Mouse (Mus musculus): ENCODE data around the gene Tbc1d30. TPM values are rescaled to one million over a fixed set of nuclear protein-coding genes. Genes with fewer than 3 reads are reported as not detected.

Tbc1d30 gene
- polyA plus RNA-seq, 1 experiment from 2014 or later: 0.11 TPM

- Histone ChIP-seq H3K27me3 (replicated peaks) (no peaks in the 10 kb centered on the region), H3K27ac (no peak overlapping the region), H3K4me2 (no peak overlapping the region), H3K9ac (no peak overlapping the region), H3K4me3 (no peak overlapping the region), H3K4me1 (no peaks in the 10 kb centered on the region), H3K36me3 (no peaks in the 10 kb centered on the region), H3K9me3 (replicated peaks) (0 out of 2 replicates have a peak, but pooled peaks cover 6% of the 10 kb centered on the region)
- 75% methylated on average over 15 of the region's 15 CpGs for WGBS (ENCODE audit: insufficient replicate concordance)
- ATAC-seq: no peak
These were observed 122.6 kb downstream of the Tbc1d30 start for GRCm38 (mm10) chr10:121228422-121228953.

- 72% methylated on average over 16 of the region's 16 CpGs for WGBS (ENCODE audit: insufficient replicate concordance)
- no peak overlapping the region for H3K4me2 ChIP-seq
- no peak overlapping the region for H3K27ac ChIP-seq
- H3K27me3 ChIP-seq (replicated peaks): no peaks in the 10 kb centered on the region
- ATAC-seq: no peak
- no peaks in the 10 kb centered on the region for H3K4me1 ChIP-seq
- H3K4me3 ChIP-seq: no peak overlapping the region
- H3K36me3 ChIP-seq: no peaks in the 10 kb centered on the region
- 0 out of 2 replicates have a peak, but pooled peaks cover 6% of the 10 kb centered on the region for H3K9me3 ChIP-seq (replicated peaks)
- no peak overlapping the region for H3K9ac ChIP-seq
These were observed 123.1 kb downstream of the Tbc1d30 start for GRCm38 (mm10) chr10:121227988-121228409.

- no peak for ATAC-seq
- no peaks in the 10 kb centered on the region for H3K4me1 ChIP-seq
- 76% methylated on average over 5 of the region's 5 CpGs for WGBS (ENCODE audit: insufficient replicate concordance)
These were observed 123.7 kb downstream of the Tbc1d30 start for GRCm38 (mm10) chr10:121227403-121227802.

GRCm38 (mm10) chr10:121225636-121226035 is 125.4 kb downstream of the Tbc1d30 start:
- Histone ChIP-seq H3K4me2 (no peak overlapping the region), H3K36me3 (no peaks in the 10 kb centered on the region), H3K9me3 (replicated peaks) (peaks cover 2% of the 10 kb centered on the region), H3K9ac (no peak overlapping the region), H3K27ac (no peak overlapping the region), H3K4me1 (no peaks in the 10 kb centered on the region), H3K27me3 (replicated peaks) (no peaks in the 10 kb centered on the region), H3K4me3 (no peak overlapping the region)
- no peak for ATAC-seq
- WGBS (ENCODE audit: insufficient replicate concordance): 69% methylated on average over 6 of the region's 6 CpGs

More at GRCm38 (mm10) chr10:121227403-121227802, 123.7 kb downstream of the Tbc1d30 start:
- Histone ChIP-seq H3K9me3 (replicated peaks) (0 out of 2 replicates have a peak, but pooled peaks cover 6% of the 10 kb centered on the region), H3K27ac (no peak overlapping the region), H3K4me3 (no peak overlapping the region), H3K9ac (no peak overlapping the region), H3K4me2 (no peak overlapping the region), H3K27me3 (replicated peaks) (no peaks in the 10 kb centered on the region), H3K36me3 (no peaks in the 10 kb centered on the region)

GRCm38 (mm10) chr10:121222881-121223280 is 128.2 kb downstream of the Tbc1d30 start:
- ATAC-seq: no peak
- Histone ChIP-seq H3K9ac (no peak overlapping the region), H3K4me2 (no peak overlapping the region), H3K9me3 (replicated peaks) (peaks cover 4% of the 10 kb centered on the region), H3K4me1 (no peaks in the 10 kb centered on the region), H3K27ac (no peak overlapping the region), H3K36me3 (no peaks in the 10 kb centered on the region), H3K4me3 (no peak overlapping the region), H3K27me3 (replicated peaks) (no peaks in the 10 kb centered on the region)
- 61% methylated on average over 4 of the region's 4 CpGs for WGBS (ENCODE audit: insufficient replicate concordance)

GRCm38 (mm10) chr10:121218616-121219015 is 132.5 kb downstream of the Tbc1d30 start:
- H3K27ac ChIP-seq: no peak overlapping the region
- ATAC-seq: no peak
- WGBS (ENCODE audit: insufficient replicate concordance): 68% methylated on average over 7 of the region's 7 CpGs
- no peaks in the 10 kb centered on the region for H3K36me3 ChIP-seq
- peaks cover 4% of the 10 kb centered on the region for H3K9me3 ChIP-seq (replicated peaks)
- no peak overlapping the region for H3K4me2 ChIP-seq
- no peaks in the 10 kb centered on the region for H3K4me1 ChIP-seq
- H3K4me3 ChIP-seq: no peak overlapping the region
- no peak overlapping the region for H3K9ac ChIP-seq
- H3K27me3 ChIP-seq (replicated peaks): no peaks in the 10 kb centered on the region

GRCm38 (mm10) chr10:121216804-121217203 is 134.3 kb downstream of the Tbc1d30 start:
- peaks cover 4% of the 10 kb centered on the region for H3K9me3 ChIP-seq (replicated peaks)
- no peaks in the 10 kb centered on the region for H3K4me1 ChIP-seq
- no peak overlapping the region for H3K4me3 ChIP-seq
- H3K9ac ChIP-seq: no peak overlapping the region
- H3K4me2 ChIP-seq: no peak overlapping the region
- no peak overlapping the region for H3K27ac ChIP-seq
- H3K27me3 ChIP-seq (replicated peaks): no peaks in the 10 kb centered on the region
- WGBS (ENCODE audit: insufficient replicate concordance): 80% methylated on average over 3 of the region's 3 CpGs
- no peak for ATAC-seq
- no peaks in the 10 kb centered on the region for H3K36me3 ChIP-seq

Other genes with a start within 250 kb of the Tbc1d30 start
- 20.0 and 20.3 TPM in 2 replicates for gene Gns, start 13.8 kb upstream of the Tbc1d30 start, polyA plus RNA-seq (2016; fragmentation: Nextera tagmentation; extraction: Ambion mirVana)
- 12.3 and 12.8 TPM in 2 replicates for gene Rassf3, start 125.1 kb upstream of the Tbc1d30 start, polyA plus RNA-seq (2016; fragmentation: Nextera tagmentation; extraction: Ambion mirVana)
- gene Tbk1, start 235.5 kb upstream of the Tbc1d30 start, polyA plus RNA-seq (2016; fragmentation: Nextera tagmentation; extraction: Ambion mirVana): 24.8 and 25.8 TPM in 2 replicates

Data from liver, embryonic 12.5 days (tissue).